Mouse (Mus musculus): ENCODE data around the gene Slc43a2.

DNA sequence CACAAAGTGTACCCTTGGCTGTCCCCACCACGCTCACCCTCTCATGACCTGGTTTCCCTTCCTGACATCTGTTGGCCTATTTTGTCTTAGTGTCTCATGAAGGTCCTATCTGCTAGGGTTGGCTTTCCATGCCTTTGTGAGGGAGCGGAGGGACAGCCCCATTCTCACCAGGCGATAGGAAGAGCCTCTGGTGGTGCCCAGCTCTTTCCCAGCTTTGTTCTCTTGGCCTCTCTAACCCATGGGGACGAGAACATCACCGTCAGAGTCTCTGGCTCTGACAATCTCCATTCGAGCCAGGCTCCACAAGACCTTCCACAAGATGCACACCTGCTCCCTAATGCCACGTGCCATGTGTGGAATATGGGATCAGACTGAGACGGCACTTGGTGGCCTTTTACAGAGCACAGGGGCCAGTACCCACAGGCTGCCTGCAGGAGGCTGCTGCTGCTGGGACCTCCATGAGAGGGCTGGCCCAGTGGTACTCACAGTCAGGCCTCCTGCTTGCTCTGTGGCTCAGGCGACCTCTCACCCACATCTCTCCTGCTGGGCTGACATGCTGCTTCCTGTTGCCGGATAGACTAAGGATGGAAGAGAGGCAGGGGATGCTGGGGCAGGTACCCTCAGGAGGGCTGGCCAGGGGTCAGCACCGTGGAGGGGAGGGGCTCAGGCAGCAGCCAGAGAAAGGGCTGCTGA is 6.1 kb downstream of the Slc43a2 start:
- TF ChIP-seq POLR2A (IDR thresholded peaks at IDR 0.05; ENCODE audit: borderline replicate concordance, low read depth, low read length), result no peak
- TF ChIP-seq CTCF (IDR thresholded peaks at IDR 0.05; ENCODE audit: low read depth, low read length), result no peak

Measured in bone marrow macrophage, adult 2 months (primary cell).